Mouse (Mus musculus) embryonic facial prominence, embryonic 10.5 days (tissue): ENCODE measurements around the gene Ndufs4. TPM values are rescaled to one million over a fixed set of nuclear protein-coding genes. Genes with fewer than 3 reads are reported as not detected.
"Not testable (repeated sequence)": the region's sequence is repeated elsewhere in the genome, so short reads cannot be mapped to it uniquely, and the experiment has no call there.

Experiments
- DNase-seq: peaks from one replicate; pipeline ENCODE4 v3.0.0-alpha.2; 2017; ENCODE audit warnings: low spot score
- H3K27ac ChIP-seq: fragments of 300-500 bp; sonication (generic); replicated peaks from 2 replicates; pipeline ENCODE4 v1.5.1; 2016; ENCODE audit warnings: mild to moderate bottlenecking
- H3K27me3 ChIP-seq: fragments of 300-500 bp; sonication (generic); replicated peaks from 2 replicates; pipeline ENCODE4 v1.6.1; 2016; ENCODE audit warnings: low read depth, mild to moderate bottlenecking; ENCODE audit not compliant: poor library complexity, severe bottlenecking
- H3K36me3 ChIP-seq: fragments of 300-500 bp; sonication (generic); replicated peaks from 2 replicates; pipeline ENCODE4 v1.6.1; 2016; ENCODE audit warnings: mild to moderate bottlenecking, moderate library complexity
- H3K4me1 ChIP-seq: fragments of 300-500 bp; sonication (generic); 2 replicates; pipeline ENCODE4 v1.6.1; 2016
- H3K4me3 ChIP-seq: fragments of 300-500 bp; sonication (generic); 2 replicates; pipeline ENCODE4 v1.5.1; 2016; ENCODE audit warnings: mild to moderate bottlenecking, moderate library complexity
- H3K9me3 ChIP-seq: fragments of 300-500 bp; sonication (generic); 2 replicates; pipeline ENCODE4 v1.6.1; 2016; ENCODE audit warnings: mild to moderate bottlenecking
- WGBS: fragments of 180-500 bp; shearing (Covaris S2); methylation state at CpG from one replicate; pipeline ENCODE4 v1.1.7; 2016; 5-methylcytosine and 5-hydroxymethylcytosine counted together
- polyA plus RNA-seq: library from polyadenylated mRNA; unstranded; fragments of >200 nt; fragmentation: Nextera tagmentation; extraction: Ambion mirVana; gene quantifications from 2 replicates; pipeline ENCODE4 v1.2.1, GENCODE M21; 2016

Gene Ndufs4
- polyA plus RNA-seq, 1 experiment from 2014 or later, result 273 TPM

- H3K27me3 ChIP-seq, result no peaks in the 10 kb centered on the region
- no peak overlapping the region for H3K27ac ChIP-seq
- WGBS, result 84% methylated on average over 3 of the region's 3 CpGs
Measured at GRCm38 (mm10) chr13:114314953-114315352, 73.1 kb downstream of the Ndufs4 start.

GRCm38 (mm10) chr13:114310591-114310990, 77.5 kb downstream of the Ndufs4 start:
- peaks cover 10% of the 10 kb centered on the region for H3K36me3 ChIP-seq
- H3K4me1 ChIP-seq, result no peaks in the 10 kb centered on the region
- DNase-seq, result no peak
- H3K9me3 ChIP-seq, result no peaks in the 10 kb centered on the region
- WGBS, result 95% methylated on average over 11 of the region's 11 CpGs
- H3K27ac ChIP-seq, result no peak overlapping the region
- no peak overlapping the region for H3K4me3 ChIP-seq
- H3K27me3 ChIP-seq, result no peaks in the 10 kb centered on the region

More at GRCm38 (mm10) chr13:114314953-114315352, 73.1 kb downstream of the Ndufs4 start:
- DNase-seq, result no peak
- Histone ChIP-seq H3K4me3 (no peak overlapping the region), H3K4me1 (no peaks in the 10 kb centered on the region), H3K36me3 (peaks cover 18% of the 10 kb centered on the region), H3K9me3 (no peaks in the 10 kb centered on the region)

DNA sequence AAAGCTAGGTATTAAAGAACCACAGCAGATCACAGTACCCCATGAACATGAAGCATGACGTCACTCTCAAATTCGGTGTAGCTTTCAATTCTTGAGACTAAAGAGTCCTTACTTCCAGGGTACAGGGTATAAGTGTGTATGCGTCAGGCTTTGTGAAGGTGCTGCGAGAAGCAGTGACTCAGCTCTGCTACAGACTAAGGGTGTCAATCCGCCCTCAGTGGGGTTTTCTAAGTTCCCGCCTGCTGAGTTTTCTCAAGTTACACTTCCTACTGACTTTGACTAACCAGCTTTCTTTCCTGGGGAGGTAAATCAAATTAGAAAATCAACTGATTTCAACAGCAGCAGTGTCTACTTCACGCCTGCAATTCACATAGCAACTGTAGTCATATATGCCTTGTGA, 83.4 kb downstream of the Ndufs4 start:
- no peaks in the 10 kb centered on the region for H3K27me3 ChIP-seq

GRCm38 (mm10) chr13:114303466-114304175, 84.4 kb downstream of the Ndufs4 start:
- Histone ChIP-seq H3K27me3 (no peaks in the 10 kb centered on the region), H3K9me3 (no peaks in the 10 kb centered on the region), H3K4me3 (no peak overlapping the region), H3K4me1 (no peaks in the 10 kb centered on the region), H3K27ac (no peak overlapping the region), H3K36me3 (peaks cover 20% of the 10 kb centered on the region)
- WGBS, result 87% methylated on average over 4 of the region's 4 CpGs
- no peak for DNase-seq

More for the DNA sequence above, 83.4 kb downstream of the Ndufs4 start:
- 82% methylated on average over 7 of the region's 7 CpGs for WGBS
- H3K27ac ChIP-seq, result no peak overlapping the region
- no peak for DNase-seq
- H3K36me3 ChIP-seq, result peaks cover 13% of the 10 kb centered on the region
- H3K4me1 ChIP-seq, result no peaks in the 10 kb centered on the region
- no peaks in the 10 kb centered on the region for H3K9me3 ChIP-seq
- no peak overlapping the region for H3K4me3 ChIP-seq

DNA sequence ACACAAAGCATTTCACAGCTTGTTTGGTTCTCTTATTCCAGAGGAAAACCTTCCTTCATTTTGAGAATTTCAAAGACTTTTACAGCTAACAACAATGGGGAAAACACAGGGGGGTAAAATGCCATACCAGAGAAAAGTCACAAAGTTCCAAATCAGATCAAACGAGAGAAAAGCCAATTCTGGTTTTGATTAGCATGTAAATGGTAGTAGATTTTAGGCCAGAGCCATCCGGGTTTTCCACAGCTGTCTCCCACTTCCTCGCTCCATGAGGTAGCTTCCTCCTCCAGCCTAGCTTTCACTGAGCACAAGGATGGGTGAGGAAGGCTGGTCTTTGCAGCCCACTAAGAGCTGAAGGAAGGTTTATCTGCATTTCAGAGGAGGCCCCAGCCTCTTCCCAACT, 90.3 kb downstream of the Ndufs4 start:
- Histone ChIP-seq H3K27me3 (no peaks in the 10 kb centered on the region), H3K9me3 (no peaks in the 10 kb centered on the region), H3K4me3 (no peak overlapping the region), H3K4me1 (no peaks in the 10 kb centered on the region), H3K27ac (no peak overlapping the region), H3K36me3 (peaks cover 17% of the 10 kb centered on the region)
- 46% methylated on average over 3 of the region's 3 CpGs for WGBS
- DNase-seq, result no peak

DNA sequence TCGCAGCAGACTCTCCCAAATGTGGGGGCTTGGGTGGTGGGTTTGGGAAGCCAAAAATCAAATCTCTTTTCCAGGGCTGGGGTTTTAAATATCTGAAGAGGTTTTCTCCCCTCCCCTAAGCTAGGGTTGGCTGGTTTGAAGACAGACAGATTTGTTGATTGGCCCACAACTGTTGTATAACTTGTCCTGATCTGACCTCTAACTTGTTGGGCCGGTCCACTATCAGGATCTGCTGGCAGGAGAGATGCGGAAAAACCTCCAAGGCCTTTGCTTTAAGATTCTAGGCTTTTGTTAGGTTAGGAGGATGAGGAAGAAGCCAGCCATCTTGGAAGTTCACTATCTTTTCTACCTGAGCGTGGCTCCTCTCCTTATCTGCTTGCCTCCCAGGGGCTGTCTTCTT, 91.5 kb downstream of the Ndufs4 start:
- Histone ChIP-seq H3K36me3 (peaks cover 15% of the 10 kb centered on the region), H3K27ac (no peak overlapping the region), H3K4me3 (no peak overlapping the region), H3K27me3 (no peaks in the 10 kb centered on the region), H3K9me3 (no peaks in the 10 kb centered on the region), H3K4me1 (no peaks in the 10 kb centered on the region)
- 93% methylated on average over 4 of the region's 4 CpGs for WGBS
- DNase-seq, result no peak

GRCm38 (mm10) chr13:114289411-114289810, 98.6 kb downstream of the Ndufs4 start:
- no peak overlapping the region for H3K27ac ChIP-seq
- WGBS, result 81% methylated on average over 1 of the region's 1 CpGs
- H3K36me3 ChIP-seq, result peaks cover 40% of the 10 kb centered on the region
- H3K9me3 ChIP-seq, result no peaks in the 10 kb centered on the region
- no peak overlapping the region for H3K4me3 ChIP-seq
- DNase-seq, result no peak
- H3K27me3 ChIP-seq, result no peaks in the 10 kb centered on the region
- H3K4me1 ChIP-seq, result no peaks in the 10 kb centered on the region

DNA sequence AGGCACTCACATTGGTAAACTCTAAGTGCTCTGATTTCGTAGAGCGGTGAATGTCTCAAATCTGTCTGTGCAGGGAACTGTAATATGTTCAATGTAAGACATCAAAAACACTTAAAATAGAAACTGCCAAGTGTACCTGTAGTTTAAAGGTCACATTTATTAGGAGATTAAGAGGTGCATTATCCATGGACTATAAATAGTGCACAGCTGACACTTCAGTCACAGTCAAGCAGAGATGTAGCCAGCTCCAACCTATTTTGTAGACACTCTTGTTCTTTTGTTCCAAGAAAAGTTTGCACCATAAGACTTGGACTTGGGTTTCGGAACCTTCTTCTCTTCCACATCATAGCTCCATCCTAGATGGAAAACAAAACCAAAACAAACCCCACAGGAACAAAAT, 99.5 kb downstream of the Ndufs4 start:
- H3K9me3 ChIP-seq, result no peaks in the 10 kb centered on the region
- no peak overlapping the region for H3K27ac ChIP-seq
- H3K36me3 ChIP-seq, result peaks cover 47% of the 10 kb centered on the region
- no peak overlapping the region for H3K4me3 ChIP-seq
- H3K27me3 ChIP-seq, result no peaks in the 10 kb centered on the region
- DNase-seq, result no peak
- WGBS, result 96% methylated on average over 3 of the region's 3 CpGs
- no peaks in the 10 kb centered on the region for H3K4me1 ChIP-seq

- H3K36me3 ChIP-seq, result peaks cover 16% of the 10 kb centered on the region
- DNase-seq, H3K9me3 ChIP-seq, H3K4me1 ChIP-seq, H3K4me3 ChIP-seq, H3K27ac ChIP-seq, H3K27me3 ChIP-seq: not testable (repeated sequence)
- WGBS, result 91% methylated on average over 2 of the region's 2 CpGs
Measured at GRCm38 (mm10) chr13:114278690-114279089, 109.4 kb downstream of the Ndufs4 start.

- WGBS, result 95% methylated on average over 5 of the region's 5 CpGs
- DNase-seq, result no peak
- no peak overlapping the region for H3K4me3 ChIP-seq
- peaks cover 2% of the 10 kb centered on the region for H3K36me3 ChIP-seq
- no peaks in the 10 kb centered on the region for H3K27me3 ChIP-seq
- no peak overlapping the region for H3K27ac ChIP-seq
- no peaks in the 10 kb centered on the region for H3K4me1 ChIP-seq
- H3K9me3 ChIP-seq, result no peaks in the 10 kb centered on the region
Measured at GRCm38 (mm10) chr13:114277277-114277676, 110.8 kb downstream of the Ndufs4 start.

DNA sequence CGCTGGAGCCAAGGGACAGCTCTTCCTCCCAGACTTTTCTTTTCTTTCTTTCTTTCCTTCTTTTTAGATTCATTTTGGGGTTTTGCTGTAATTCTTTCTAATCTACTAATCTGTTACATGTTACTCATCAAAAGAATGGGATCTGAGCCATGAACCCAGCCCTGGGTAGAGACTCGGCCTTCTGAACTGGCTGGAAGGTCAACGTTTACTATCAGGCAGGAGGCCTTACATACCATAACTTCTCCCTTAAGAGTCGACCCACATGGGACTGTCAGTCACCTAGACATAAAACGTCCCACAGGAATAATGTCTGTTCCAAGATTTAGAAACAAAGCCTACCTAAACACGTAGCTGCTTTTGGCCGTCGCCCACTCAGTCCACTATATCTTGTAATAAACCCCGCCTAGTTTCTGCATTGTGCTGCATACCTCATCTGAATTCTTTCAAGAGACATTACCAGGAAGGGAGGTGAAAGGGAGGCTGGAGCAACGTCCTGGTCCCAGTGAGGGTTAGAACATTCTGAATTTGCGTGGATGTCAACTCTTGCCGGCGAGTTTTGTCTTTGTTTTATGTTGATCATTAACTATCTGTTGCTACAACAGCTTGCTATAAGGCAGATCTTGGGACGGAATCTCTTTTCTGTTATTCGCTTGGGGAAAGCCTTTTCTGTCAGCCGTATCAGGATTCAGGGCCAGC, 116.5 kb downstream of the Ndufs4 start:
- DNase-seq, result no peak
- Histone ChIP-seq H3K27ac (no peak overlapping the region), H3K4me3 (no peak overlapping the region), H3K36me3 (no peaks in the 10 kb centered on the region), H3K27me3 (no peaks in the 10 kb centered on the region), H3K4me1 (no peaks in the 10 kb centered on the region), H3K9me3 (no peaks in the 10 kb centered on the region)
- 88% methylated on average over 16 of the region's 16 CpGs for WGBS

DNA sequence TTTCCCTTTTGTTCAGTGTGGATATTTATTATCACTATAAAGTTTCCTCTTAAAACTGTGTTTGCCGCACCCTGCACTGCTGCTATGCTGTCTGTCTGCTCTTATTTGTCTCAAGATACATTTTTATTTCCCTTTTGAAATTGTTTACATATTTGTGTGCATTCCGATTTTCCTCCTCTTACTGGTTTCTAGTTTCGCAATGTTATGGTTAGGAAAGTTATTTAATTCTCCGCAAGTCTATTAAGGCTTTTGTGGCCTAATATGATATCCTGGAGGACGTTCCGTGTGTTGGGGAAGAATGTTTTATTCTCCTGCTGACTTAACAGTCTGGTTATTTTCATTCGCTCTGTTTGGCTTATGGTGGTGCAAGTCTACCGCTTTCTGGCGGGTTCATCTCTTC, 120.3 kb downstream of the Ndufs4 start:
- no peak overlapping the region for H3K4me3 ChIP-seq
- 88% methylated on average over 9 of the region's 9 CpGs for WGBS
- no peaks in the 10 kb centered on the region for H3K9me3 ChIP-seq
- H3K36me3 ChIP-seq, result no peaks in the 10 kb centered on the region
- no peaks in the 10 kb centered on the region for H3K4me1 ChIP-seq
- no peak overlapping the region for H3K27ac ChIP-seq
- H3K27me3 ChIP-seq, result no peaks in the 10 kb centered on the region
- DNase-seq, result no peak
